Mouse (Mus musculus) CH12.LX (cell line): ENCODE data around the gene Trim71. TPM values are rescaled to one million over a fixed set of nuclear protein-coding genes. Genes with fewer than 3 reads are reported as not detected.

Source experiments
- DNase-seq: peaks from one replicate; pipeline ENCODE4 v3.0.0-alpha.2; 2013; ENCODE audit errors: extremely low read depth
- H3K27ac ChIP-seq: 2 replicates; pipeline ENCODE4 v1.5.1; 2012; ENCODE audit warnings: low read depth, mild to moderate bottlenecking, control low read depth, moderate library complexity; ENCODE audit not compliant: insufficient read depth
- H3K27me3 ChIP-seq: replicated peaks from 2 replicates; pipeline ENCODE3; 2012; ENCODE audit warnings: inconsistent platforms
- H3K36me3 ChIP-seq, 2 experiments: replicated peaks in 1 of 2; 2 replicates each; pipeline versions ENCODE3 to v1.6.1; 2012; ENCODE audit warnings: inconsistent platforms in 1 of 2, low read length in 1 of 2, mild to moderate bottlenecking in 1 of 2, mixed read lengths in 1 of 2, moderate library complexity in 1 of 2; ENCODE audit not compliant: control insufficient read depth in 1 of 2, insufficient read depth in 1 of 2
- H3K4me1 ChIP-seq, 2 experiments: 2 replicates each; pipeline ENCODE4 v1.6.1; 2012; ENCODE audit warnings: inconsistent platforms in 1 of 2, moderate library complexity in 1 of 2; ENCODE audit not compliant: insufficient read depth in 2 of 2, control insufficient read depth in 1 of 2
- H3K4me2 ChIP-seq: 2 replicates; pipeline ENCODE4 v1.6.1; 2012; ENCODE audit warnings: low read depth, mild to moderate bottlenecking, control low read depth; ENCODE audit not compliant: poor library complexity, insufficient read depth, severe bottlenecking
- H3K4me3 ChIP-seq, 3 experiments: fragments of 150-350 bp in 1 of 3; sonication (generic) in 1 of 3; replicated peaks in 1 of 3; 2 replicates each; pipeline versions ENCODE3 to v1.5.1; 2011 to 2012; ENCODE audit warnings: low read depth in 2 of 3, low read length in 2 of 3, mild to moderate bottlenecking in 2 of 3, moderate library complexity in 2 of 3, control low read depth in 1 of 3, improper control_type of control experiment in 1 of 3, inconsistent platforms in 1 of 3, mixed read lengths in 1 of 3; ENCODE audit not compliant: poor library complexity in 1 of 3
- H3K79me2 ChIP-seq: replicated peaks from 2 replicates; pipeline ENCODE4 v1.6.1; 2012; ENCODE audit warnings: mild to moderate bottlenecking, moderate library complexity; ENCODE audit not compliant: control insufficient read depth, poor library complexity, insufficient read depth, severe bottlenecking; ENCODE audit errors: extremely low read depth
- H3K9ac ChIP-seq: 2 replicates; pipeline ENCODE4 v1.6.1; 2012; ENCODE audit warnings: low read depth, mild to moderate bottlenecking, control low read depth, moderate library complexity; ENCODE audit not compliant: insufficient read depth
- H3K9me3 ChIP-seq: replicated peaks from 2 replicates; pipeline ENCODE3; 2012; ENCODE audit warnings: low read length, inconsistent platforms, mixed read lengths
- CHD2 ChIP-seq: IDR thresholded peaks from 2 replicates; pipeline ENCODE4 v1.6.1; 2011; ENCODE audit warnings: low read length, improper control_type of control experiment
- CTCF ChIP-seq, 2 experiments: IDR thresholded peaks in 1 of 2; conservative IDR thresholded peaks in 1 of 2; 2 replicates each; pipeline ENCODE4 v1.5.1; 2011 to 2012; ENCODE audit warnings: low read depth in 2 of 2, low read length in 2 of 2, improper control_type of control experiment in 1 of 2, inconsistent platforms in 1 of 2, mild to moderate bottlenecking in 1 of 2, moderate library complexity in 1 of 2
- E2F4 ChIP-seq: IDR thresholded peaks from 2 replicates; pipeline ENCODE4 v1.6.1; 2011; ENCODE audit warnings: low read depth, low read length, improper control_type of control experiment; ENCODE audit not compliant: insufficient replicate concordance
- EP300 ChIP-seq: IDR thresholded peaks from 2 replicates; pipeline ENCODE4 v1.6.1; 2011; ENCODE audit warnings: low read length, improper control_type of control experiment
- GABPA ChIP-seq: IDR thresholded peaks from 2 replicates; pipeline ENCODE4 v1.6.1; 2012; ENCODE audit warnings: low read depth, low read length, improper control_type of control experiment, inconsistent platforms; ENCODE audit not compliant: insufficient replicate concordance
- JUN ChIP-seq: IDR thresholded peaks from 2 replicates; pipeline ENCODE4 v1.6.1; 2011; ENCODE audit warnings: low read depth, mild to moderate bottlenecking, low read length, improper control_type of control experiment, moderate library complexity; ENCODE audit not compliant: insufficient read depth
- JUND ChIP-seq: conservative IDR thresholded peaks from 2 replicates; pipeline ENCODE4 v1.6.1; 2011; ENCODE audit warnings: low read depth, low read length, improper control_type of control experiment
- KAT2A ChIP-seq: IDR thresholded peaks from 2 replicates; pipeline ENCODE4 v1.6.1; 2012; ENCODE audit warnings: low read length, improper control_type of control experiment, inconsistent platforms; ENCODE audit not compliant: insufficient replicate concordance
- MAZ ChIP-seq: IDR thresholded peaks from 2 replicates; pipeline ENCODE4 v1.6.1; 2012; ENCODE audit warnings: low read depth, mild to moderate bottlenecking, inconsistent platforms, low read length, improper control_type of control experiment, moderate library complexity
- MEF2A ChIP-seq: IDR thresholded peaks from 2 replicates; pipeline ENCODE4 v1.6.1; 2014; ENCODE audit warnings: low read depth, mild to moderate bottlenecking, inconsistent platforms, low read length, improper control_type of control experiment, borderline replicate concordance
- NELFE ChIP-seq: IDR thresholded peaks from 2 replicates; pipeline ENCODE4 v1.6.1; 2011; ENCODE audit warnings: low read depth, low read length, improper control_type of control experiment
- NRF1 ChIP-seq: IDR thresholded peaks from 2 replicates; pipeline ENCODE4 v1.6.1; 2014; ENCODE audit warnings: low read depth, mild to moderate bottlenecking, inconsistent platforms, low read length, improper control_type of control experiment, moderate library complexity
- PAX5 ChIP-seq: IDR thresholded peaks from 2 replicates; pipeline ENCODE4 v1.6.1; 2012; ENCODE audit warnings: low read length, inconsistent platforms, mixed read lengths
- POLR2A ChIP-seq: IDR thresholded peaks from 2 replicates; pipeline ENCODE4 v1.6.1; 2011; ENCODE audit warnings: low read depth, mild to moderate bottlenecking, improper control_type of control experiment, low read length
- POLR2AphosphoS2 ChIP-seq: IDR thresholded peaks from 2 replicates; pipeline ENCODE4 v1.6.1; 2011; ENCODE audit warnings: low read depth, low read length, improper control_type of control experiment
- RCOR1 ChIP-seq: conservative IDR thresholded peaks from 2 replicates; pipeline ENCODE4 v1.6.1; 2012; ENCODE audit warnings: low read depth, mild to moderate bottlenecking, inconsistent platforms, low read length, improper control_type of control experiment
- SIN3A ChIP-seq: IDR thresholded peaks from 2 replicates; pipeline ENCODE4 v1.6.1; 2012; ENCODE audit warnings: low read length, improper control_type of control experiment, inconsistent platforms
- TBP ChIP-seq: conservative IDR thresholded peaks from 2 replicates; pipeline ENCODE4 v1.6.1; 2011; ENCODE audit warnings: low read depth, low read length, improper control_type of control experiment
- TCF12 ChIP-seq: IDR thresholded peaks from 2 replicates; pipeline ENCODE4 v1.6.1; 2014; ENCODE audit warnings: low read depth, mild to moderate bottlenecking, inconsistent platforms, low read length, improper control_type of control experiment
- UBTF ChIP-seq: IDR thresholded peaks from 2 replicates; pipeline ENCODE4 v1.6.1; 2012; ENCODE audit warnings: low read depth, mild to moderate bottlenecking, inconsistent platforms, low read length, improper control_type of control experiment, moderate library complexity
- USF1 ChIP-seq: IDR thresholded peaks from 2 replicates; pipeline ENCODE4 v1.6.1; 2014; ENCODE audit warnings: low read depth, mild to moderate bottlenecking, inconsistent platforms, low read length, improper control_type of control experiment
- USF2 ChIP-seq: conservative IDR thresholded peaks from 2 replicates; pipeline ENCODE4 v1.6.1; 2011; ENCODE audit warnings: low read depth, low read length, improper control_type of control experiment
- ZKSCAN1 ChIP-seq: IDR thresholded peaks from 2 replicates; pipeline ENCODE4 v1.6.1; 2012; ENCODE audit warnings: low read depth, inconsistent platforms, low read length, improper control_type of control experiment, borderline replicate concordance
- ZNF384 ChIP-seq: IDR thresholded peaks from 2 replicates; pipeline ENCODE4 v1.6.1; 2012; ENCODE audit warnings: low read depth, low read length, improper control_type of control experiment, inconsistent platforms
- dilution Hi-C: fragments of 300-500 bp; cut with MboI; formaldehyde crosslinking; loops from 2 replicates; pipeline ENCODE4 v1.14.3; 2020; ENCODE audit warnings: low sequenced_read_pairs; ENCODE audit not compliant: extremely low pct_unique_long_range_greater_than_20kb, extremely low pct_ligation_motif_present
- in situ Hi-C: fragments of 300-500 bp; cut with MboI; formaldehyde crosslinking; loops from 3 replicates; pipeline ENCODE4 v1.14.3; 2019; ENCODE audit warnings: low sequenced_read_pairs, low pct_ligation_motif_present, low pct_unique_long_range_greater_than_20kb, mixed read lengths
- polyA plus RNA-seq: library from polyadenylated mRNA; unstranded; fragments of >175 nt; gene quantifications from 2 replicates; pipeline ENCODE4 v1.2.1, GENCODE M21; 2012; ENCODE audit warnings: low read depth; ENCODE audit not compliant: insufficient read length
- total RNA-seq, 2 experiments: library from RNA; depleted of rRNA; stranded (reverse); fragments of 300-350 nt in 1 of 2; fragments of >200 nt in 1 of 2; gene quantifications; 2 replicates each; pipeline ENCODE4 v1.2.3; 2012 to 2014

Trim71 gene
- total and polyA plus RNA-seq, 3 experiments, result under 0.01 TPM; not detected in 2

DNA sequence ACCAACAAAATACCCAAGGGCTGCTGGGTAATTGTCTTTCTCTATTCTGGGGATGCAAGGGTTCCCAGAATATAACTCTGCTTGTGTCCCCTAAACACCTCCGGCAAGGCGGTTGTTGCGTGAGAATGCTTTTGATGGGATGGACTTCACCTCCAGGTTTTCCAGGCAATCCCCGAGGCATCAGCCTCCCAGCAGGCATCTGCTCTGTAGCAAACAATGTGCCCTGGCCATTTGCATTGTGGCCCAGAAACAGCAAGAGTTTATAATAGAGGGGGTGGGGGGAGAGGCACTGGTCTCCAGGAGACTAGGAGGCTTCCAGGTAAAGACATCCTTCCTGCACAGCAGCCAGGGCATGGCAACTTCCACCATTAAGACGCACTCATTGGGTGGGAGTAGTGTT, 15.1 kb downstream of the Trim71 start:
- no peak overlapping the region for H3K27ac ChIP-seq
- dilution Hi-C loops, result no loop called here

DNA sequence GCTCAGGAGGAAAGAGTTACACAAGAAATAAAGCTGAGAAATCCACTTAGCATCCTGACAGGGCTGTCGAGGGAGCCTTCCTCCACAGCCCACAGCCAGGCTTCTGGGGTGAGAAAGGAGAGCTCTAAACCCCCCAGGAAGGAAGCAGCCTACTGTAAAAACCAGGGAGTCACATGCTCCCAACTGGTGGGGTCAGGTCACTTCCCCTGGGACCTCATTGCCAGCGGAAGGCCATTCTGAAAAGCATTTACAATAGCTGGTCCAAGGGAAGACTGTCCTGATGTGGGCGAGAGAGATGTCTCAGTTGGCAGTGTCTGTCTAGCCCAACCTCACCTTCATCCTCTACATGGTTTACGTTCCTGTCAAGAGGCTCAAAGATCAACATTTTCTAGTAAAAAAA, 15.7 kb downstream of the Trim71 start:
- no peaks in the 10 kb centered on the region for H3K79me2 ChIP-seq
- H3K4me3 ChIP-seq, result no peak overlapping the region
- dilution Hi-C loops (no loop called here), in situ Hi-C loops (no loop called here)
- peaks cover 0 to 38% of the 10 kb centered on the region in 2 experiments; a peak in 2 of 4 replicates for H3K4me1 ChIP-seq
- no peak overlapping the region for H3K4me2 ChIP-seq
- no peak for DNase-seq
- H3K36me3 ChIP-seq, result no peaks in the 10 kb centered on the region
- H3K27me3 ChIP-seq, result no peaks in the 10 kb centered on the region
- no peaks in the 10 kb centered on the region for H3K9me3 ChIP-seq
- H3K27ac ChIP-seq, result no peak overlapping the region
- H3K9ac ChIP-seq, result no peak overlapping the region
- TF ChIP-seq ZNF384 (no peak), GABPA (no peak), PAX5 (no peak), USF1 (no peak), JUN (no peak), MAZ (no peak), CTCF (conservative IDR thresholded peaks at IDR 0.05 in 1 of 2, IDR thresholded peaks at IDR 0.05 in 1 of 2; ENCODE audit: low read depth in 2 of 2, low read length in 2 of 2) (no peak), USF2 (no peak), NRF1 (no peak), POLR2AphosphoS2 (no peak), MEF2A (no peak), RCOR1 (no peak), JUND (no peak), TCF12 (no peak), SIN3A (no peak), EP300 (no peak), CHD2 (no peak), ZKSCAN1 (no peak), KAT2A (no peak)

More for the DNA sequence above, 15.1 kb downstream of the Trim71 start:
- no peaks in the 10 kb centered on the region for H3K9me3 ChIP-seq
- no peaks in the 10 kb centered on the region for H3K27me3 ChIP-seq
- DNase-seq, result no peak
- in situ Hi-C loops, result no loop called here
- TF ChIP-seq JUND (no peak), TBP (no peak), NELFE (no peak), POLR2A (no peak), USF1 (no peak), USF2 (no peak), E2F4 (no peak), UBTF (no peak), RCOR1 (no peak)
- no peak overlapping the region for H3K9ac ChIP-seq
- H3K4me3 ChIP-seq, result no peak overlapping the region
- H3K4me2 ChIP-seq, result no peak overlapping the region
- H3K36me3 ChIP-seq, result no peaks in the 10 kb centered on the region
- no peaks in the 10 kb centered on the region for H3K79me2 ChIP-seq
- H3K4me1 ChIP-seq, result peaks cover 0 to 44% of the 10 kb centered on the region in 2 experiments; a peak in 2 of 4 replicates
